Mouse (Mus musculus) cerebellum, postnatal 4 days (tissue): ENCODE results near the gene Gm10100.
"Not testable (repeated sequence)": the region's sequence is repeated elsewhere in the genome, so short reads cannot be mapped to it uniquely, and the experiment has no call there.

Experiments
- DNase-seq, 2 experiments: peaks; one replicate each; pipeline ENCODE4 v3.0.0; 2022; ENCODE audit warnings: low spot score in 2 of 2, mixed read lengths in 1 of 2

Gm10100 gene

DNA sequence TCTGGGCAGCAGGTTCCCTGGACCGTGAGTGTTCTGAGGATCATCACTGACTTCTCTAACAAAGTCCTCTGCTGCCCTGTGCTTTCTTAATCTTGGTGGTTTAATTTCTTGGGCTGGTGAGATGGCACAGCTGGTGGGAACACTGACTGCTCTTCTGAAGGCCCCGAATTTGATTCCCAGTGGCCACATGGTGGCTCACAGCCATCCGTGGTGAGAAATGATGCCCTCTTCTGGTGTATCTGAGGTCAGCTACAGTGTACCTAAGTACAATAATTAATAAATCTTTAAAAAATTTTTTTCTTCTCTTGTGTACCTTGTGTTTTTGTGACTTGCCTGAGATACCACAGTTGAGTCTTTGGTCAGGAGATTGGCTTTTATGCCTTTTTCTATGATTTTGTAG, 26.0 kb downstream of the Gm10100 start:
- not testable (repeated sequence) for DNase-seq

DNA sequence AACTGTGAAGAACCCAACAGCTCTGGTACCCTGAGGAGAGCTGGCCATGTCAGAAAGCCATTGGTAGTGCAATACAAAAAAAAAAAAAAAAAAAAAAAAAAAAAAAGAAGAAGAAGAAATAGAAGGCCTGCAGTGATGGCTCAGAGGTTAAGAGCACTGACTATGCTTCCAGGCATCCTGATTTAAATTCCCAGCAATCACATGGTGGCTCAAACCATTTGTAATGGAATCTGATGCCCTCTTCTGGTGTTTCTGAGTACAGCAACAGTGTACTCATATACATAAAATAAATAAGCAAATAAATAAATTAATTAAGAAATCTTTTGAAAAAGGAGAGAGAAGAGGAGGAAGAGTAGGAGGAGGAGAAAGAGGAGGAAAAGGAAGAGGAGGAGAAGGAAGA, 27.2 kb downstream of the Gm10100 start:
- no peak for DNase-seq

DNA sequence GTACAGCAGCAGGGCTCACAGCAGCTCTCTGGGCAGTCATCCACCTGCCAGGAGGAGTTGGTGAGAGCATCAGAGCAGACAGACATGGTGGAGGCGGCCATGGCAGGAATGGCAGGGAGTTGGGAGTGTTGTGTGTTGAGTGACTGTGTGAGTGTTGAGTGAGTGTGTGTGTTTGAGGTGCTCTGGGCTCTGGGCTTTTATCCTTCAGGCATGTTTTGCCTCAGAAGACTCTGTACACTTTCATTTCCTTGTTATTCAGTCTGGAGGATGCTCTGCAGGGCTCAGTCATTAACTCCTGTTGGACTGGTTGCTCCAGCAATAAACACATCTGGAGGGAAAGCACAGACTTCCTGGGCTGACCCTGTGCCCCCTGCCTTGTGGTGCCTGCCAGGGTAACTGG, 33.3 kb downstream of the Gm10100 start, which contains the start of gene Gm3233:
Gene Gm3233 (minus strand): TSS at position 101 of the 400 bp plus-strand sequence.
- not testable (repeated sequence) for DNase-seq

DNA sequence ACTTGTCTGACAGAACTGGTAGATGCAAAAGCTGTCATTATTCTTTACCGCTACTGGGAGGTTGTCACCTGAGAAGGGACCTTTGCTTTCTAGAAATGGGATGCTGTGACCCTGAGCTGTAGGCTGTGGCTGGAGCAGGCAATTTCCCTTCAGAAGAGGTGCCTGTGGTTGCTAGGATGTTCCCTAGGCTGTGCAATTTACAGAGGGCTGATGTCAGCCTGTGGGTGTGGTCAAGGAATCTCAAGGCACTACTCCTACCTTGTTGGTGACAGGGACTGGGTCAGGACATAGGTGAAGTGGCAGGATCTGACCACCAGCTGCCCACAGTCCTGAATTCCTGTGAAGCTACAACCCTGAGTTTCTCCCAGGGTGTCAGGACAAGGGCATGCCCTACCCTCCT, 43.4 kb downstream of the Gm10100 start:
- DNase-seq, result no peak

DNA sequence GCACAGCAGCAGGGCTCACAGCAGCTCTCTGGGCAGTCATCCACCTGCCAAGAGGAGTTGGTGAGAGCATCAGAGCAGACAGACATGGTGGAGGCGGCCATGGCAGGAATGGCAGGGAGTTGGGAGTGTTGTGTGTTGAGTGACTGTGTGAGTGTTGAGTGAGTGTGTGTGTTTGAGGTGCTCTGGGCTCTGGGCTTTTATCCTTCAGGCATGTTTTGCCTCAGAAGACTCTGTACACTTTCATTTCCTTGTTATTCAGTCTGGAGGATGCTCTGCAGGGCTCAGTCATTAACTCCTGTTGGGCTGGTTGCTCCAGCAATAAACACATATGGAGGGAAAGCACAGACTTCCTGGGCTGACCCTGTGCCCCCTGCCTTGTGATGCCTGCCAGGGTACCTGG, 44.9 kb downstream of the Gm10100 start, which contains the start of gene Gm3238:
Gene Gm3238 (minus strand): TSS at position 101 of the 400 bp plus-strand sequence.
- DNase-seq, result not testable (repeated sequence)

DNA sequence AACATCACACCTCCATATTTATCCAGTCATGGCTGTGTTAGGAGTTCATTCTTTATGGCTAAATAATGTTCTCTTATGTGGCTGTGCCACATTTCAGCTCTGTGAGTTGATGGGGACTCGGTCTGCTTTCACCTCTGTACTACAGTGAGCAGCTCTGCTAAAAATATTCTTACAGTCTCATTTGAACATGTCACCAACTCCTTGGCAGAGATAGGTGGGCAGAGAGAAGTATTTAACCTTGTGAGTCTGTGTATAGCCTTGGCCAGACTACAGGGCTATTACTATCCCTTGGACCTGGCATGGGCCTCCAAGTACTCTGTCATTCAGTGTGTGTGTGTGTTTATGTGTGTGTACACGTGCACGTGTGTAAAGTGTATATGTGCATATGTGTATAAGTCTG, 45.9 kb downstream of the Gm10100 start:
- DNase-seq, result not testable (repeated sequence)
